Mouse (Mus musculus) mouse trophoblast stem cell (cell line): ENCODE data around the gene Gm47996.
"Not testable (repeated sequence)": the region's sequence is repeated elsewhere in the genome, so short reads cannot be mapped to it uniquely, and the experiment has no call there.

ENCODE experiments used
- in situ Hi-C, 2 experiments: fragments of 300-500 bp; cut with MseI, MboI; formaldehyde crosslinking; loops; 2 replicates in 1 of 2; 3 replicates in 1 of 2; pipeline ENCODE4 v1.15.1; 2025

Gm47996 gene

DNA sequence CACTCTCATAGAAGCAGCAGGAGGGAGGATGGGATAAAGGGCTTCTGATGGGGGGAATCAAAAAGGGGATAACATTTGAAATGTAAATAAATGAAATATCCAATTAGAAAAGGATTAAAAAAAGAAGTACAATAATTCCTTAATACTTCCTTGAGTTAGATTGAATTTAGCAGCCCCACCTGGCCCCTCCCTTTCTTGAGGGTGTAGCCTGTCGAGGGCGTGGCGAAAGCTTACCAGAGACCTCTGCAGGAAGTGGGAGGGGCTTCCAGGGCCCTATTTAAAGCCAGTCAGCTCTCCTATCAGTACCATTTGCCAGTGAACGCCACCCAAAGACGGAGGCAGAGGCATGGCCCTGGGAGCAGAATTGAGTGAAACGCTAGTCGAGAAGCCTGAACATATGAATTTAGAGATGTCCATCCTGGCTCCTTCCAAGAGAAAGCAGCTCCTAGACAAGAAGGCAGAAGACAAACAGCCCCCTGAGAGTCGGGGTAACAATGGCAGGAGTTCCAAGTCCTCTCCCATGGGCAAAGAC lies at the start of gene Gm47996:
TSS of gene Gm47996 (plus strand) at position 308 of the 532 bp plus-strand sequence.
- in situ Hi-C loops, result not testable (repeated sequence)

DNA sequence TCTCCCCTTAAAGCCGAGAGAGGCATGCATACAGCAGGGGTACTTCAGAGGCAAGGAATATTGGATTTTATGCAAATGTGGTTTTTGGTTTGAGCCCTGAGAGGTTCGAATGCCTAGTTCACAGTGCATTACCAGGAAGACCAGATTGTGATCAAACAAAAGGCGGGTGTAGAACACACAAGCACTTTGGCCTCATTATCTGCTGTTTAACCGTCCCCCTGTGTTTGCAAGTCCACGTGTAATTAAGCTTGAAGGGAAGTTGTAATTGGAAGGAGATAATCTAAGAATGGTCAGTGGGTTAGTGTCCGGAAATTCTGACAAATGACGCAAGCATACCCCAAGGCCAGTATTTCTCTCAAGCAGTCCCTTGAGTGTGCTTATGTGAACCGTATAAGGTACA lies 43.9 kb upstream of the Gm47996 start:
- in situ Hi-C loops, result no loop called here

DNA sequence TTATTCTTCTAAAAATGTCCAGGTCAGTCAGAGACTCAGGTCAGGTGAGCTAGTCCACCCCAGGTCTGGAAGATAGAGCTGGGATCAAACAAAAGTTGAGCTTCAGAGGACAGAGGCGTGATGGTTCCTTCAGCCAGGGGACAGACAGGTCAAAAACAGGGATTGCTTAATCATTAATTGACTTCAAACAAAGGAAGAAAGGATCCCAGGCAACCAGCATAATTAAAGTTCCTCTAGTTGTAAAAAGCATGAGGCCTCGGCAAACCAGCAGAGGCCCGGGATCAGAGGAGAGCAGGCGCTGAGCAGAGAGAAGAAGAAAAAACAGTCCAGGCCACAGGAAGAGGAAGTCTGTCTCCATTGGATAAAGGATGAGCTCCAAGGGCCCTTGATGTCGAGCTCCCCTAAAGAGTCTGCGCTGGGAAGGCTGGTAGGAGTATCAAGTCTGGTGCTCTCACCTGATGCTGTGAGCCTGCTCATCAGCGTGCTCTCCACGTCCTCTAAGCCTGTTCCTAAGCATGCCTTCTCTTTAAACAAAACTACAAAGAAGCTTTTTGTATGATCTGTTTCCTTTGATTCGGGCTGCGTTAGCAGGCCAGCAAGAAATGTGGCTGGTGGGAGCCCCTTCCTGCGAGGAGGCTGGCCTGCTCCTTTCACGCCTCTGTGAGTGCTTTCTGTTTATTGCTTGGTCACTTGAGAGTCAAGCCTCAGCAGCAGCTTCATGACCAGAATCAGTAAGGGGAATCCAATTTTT lies 42.5 kb upstream of the Gm47996 start:
- in situ Hi-C loops, result no loop called here

DNA sequence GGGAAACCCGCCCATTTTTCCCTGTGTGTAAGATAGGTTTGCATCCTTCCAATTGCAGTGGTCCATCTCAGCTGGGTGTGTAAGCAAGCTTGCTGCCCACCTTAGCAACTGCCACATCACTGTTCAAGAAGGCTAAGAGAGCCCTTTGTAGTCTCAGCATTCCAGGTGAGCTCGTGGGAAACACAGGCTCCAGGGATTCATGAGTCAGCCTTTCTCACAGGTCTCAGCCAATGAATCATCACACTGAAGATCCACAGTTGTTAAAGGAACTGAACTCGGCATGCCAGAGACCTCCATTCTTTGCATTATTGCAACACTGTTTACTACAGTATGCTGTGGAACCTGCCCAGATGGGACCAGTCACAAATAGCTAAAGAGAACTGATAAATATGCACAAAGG lies 41.3 kb upstream of the Gm47996 start:
- in situ Hi-C loops, result no loop called here

DNA sequence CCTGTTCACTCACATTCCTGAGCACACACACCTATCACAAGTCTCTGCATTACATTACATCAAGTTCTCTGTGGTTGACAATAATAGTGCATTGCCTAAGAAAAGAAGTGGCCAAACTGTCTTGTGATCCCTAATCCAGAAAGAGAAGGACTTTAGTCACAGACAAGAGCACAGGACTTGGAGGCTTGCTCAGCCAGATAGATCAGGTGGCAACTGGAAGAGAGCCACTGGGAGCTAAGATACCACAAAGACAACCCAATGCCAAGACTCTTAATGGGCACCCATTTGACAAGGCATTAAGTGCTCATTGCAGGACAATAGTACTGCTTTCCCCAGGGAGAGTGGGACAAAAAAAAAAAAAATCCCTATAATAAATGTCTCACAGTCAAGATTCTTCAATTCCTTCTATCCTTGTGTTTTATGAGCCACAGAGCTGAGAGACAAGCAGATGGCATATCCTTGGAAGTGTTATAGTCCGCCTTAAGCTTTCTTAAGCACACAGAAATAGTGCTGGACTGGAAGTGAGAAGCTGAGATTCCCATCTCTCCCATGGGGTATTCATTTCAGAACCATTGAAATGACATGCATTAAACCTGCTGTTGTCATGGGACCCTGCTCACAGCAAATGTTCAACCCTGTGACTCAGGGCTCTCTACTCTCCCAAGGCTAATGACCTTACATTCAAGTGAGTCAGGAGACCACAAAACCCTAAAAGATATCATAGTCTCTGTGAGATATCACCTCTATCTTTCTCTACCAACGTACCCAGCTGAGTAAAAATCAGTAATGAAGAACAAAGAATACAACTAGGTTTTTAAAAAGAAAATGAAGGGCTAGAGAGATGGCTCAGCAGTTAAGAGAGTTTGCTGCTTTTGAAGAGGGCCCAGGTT lies 38.1 kb upstream of the Gm47996 start:
- in situ Hi-C loops, result no loop called here

DNA sequence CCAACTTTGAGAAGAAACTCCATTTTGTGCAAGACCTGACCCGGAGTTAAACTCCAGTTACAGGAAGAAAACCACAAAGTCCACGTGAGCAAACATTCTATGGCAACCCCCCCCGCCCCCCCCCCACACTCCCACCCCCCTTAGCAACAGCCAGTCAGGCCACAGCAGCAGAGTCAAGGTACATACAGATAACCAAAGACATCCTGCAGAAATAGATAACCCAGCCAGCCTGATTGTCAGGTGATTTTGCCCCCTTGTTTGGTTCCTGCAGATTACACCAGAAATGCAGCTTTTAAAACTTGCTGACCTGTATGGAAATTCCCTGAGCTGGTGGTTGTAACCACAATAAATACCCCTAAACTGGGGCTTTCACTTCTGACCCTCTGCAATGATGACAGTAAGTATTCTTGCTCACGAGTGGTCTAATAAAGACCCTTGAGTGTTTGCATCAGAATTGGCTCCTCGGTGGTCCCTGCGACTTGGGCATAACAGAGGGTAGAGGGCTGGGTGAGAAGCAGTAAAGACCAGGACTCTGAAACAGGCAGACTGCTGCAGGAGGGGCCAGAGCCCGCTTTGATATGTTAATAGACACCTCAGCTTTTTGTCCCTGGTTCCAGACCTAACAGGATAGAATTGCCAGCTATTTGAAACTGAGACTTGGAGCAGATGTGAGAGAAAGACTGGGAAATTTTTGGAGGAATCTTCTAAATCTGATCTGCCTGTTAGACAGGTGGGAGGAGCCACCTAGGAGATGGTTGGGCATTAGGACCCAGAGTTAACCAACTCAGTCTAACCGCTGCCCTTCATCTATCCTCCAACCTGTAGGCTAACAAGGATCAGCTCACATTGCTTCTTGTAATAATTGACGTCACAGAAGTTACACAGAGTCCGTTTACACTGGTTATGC lies 32.6 kb upstream of the Gm47996 start:
- in situ Hi-C loops, result no loop called here

DNA sequence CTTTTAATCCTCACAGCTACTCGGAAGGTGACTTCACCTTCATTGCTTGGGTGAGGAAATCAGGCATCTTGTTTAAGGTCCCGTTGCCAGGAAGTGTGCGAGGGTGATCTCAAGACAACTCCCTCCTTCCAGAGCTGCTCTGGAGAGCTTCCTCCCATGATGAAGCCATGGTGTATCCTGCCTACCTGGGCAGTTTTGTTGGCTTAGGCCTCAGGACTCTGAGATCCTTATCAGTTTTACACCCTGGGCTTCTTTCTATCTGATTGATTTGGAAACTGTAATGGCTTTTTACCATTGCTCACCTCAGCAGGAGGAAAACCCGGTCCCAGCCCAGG lies 32.0 kb upstream of the Gm47996 start:
- in situ Hi-C loops, result no loop called here

DNA sequence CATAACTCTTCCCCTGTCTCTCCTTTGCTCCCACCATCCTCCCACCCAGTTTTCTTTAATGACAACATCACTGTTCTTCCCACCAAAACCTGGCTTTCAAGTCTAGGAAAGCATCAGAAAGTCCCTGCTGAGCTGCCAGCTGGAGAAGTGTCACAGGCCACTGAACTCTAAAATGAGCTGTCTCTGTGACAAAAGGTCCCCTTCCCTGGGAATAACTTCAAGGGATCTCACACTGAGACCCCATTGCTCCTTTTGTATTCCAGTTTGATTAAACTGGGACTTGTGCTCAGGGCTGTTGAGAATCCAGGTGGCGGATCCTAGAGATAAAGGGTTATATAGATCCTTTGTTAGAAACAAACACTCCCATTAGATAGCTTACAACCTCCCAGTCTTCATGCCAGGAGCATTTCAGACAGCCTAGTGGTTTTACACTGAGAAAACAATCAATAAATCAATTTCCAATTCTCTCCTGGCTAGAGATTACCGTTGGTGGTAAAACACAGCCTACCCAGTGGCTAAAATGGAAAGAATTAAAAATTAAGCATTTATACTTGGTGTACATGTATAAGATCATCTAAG lies 31.3 kb upstream of the Gm47996 start:
- in situ Hi-C loops, result no loop called here

DNA sequence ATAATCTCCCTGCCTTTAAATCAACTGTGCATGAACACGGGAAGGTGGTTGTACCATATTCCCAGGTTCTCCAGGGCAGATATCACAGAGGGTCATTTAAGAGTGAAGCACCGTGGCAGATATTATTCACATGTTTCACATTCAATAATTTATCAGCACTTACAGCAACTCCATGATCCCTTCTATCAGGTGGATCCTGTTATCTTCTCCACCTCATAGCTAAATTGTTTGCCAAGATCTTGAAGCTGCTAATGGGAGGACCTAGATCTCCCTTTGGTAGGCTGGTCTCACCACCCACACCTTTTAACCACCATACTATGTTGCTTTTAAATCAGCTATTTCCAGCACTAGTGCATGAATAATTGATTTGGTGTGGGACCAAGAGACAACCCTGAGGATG lies 29.8 kb upstream of the Gm47996 start:
- in situ Hi-C loops, result no loop called here

DNA sequence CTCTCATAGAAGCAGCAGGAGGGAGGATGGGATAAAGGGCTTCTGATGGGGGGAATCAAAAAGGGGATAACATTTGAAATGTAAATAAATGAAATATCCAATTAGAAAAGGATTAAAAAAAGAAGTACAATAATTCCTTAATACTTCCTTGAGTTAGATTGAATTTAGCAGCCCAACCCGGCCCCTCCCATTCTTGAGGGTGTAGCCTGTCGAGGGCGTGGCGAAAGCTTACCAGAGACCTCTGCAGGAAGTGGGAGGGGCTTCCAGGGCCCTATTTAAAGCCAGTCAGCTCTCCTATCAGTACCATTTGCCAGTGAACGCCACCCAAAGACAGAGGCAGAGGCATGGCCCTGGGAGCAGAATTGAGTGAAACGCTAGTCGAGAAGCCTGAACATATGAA lies 27.7 kb upstream of the Gm47996 start, which contains the start of gene Gm47985:
TSS of gene Gm47985 (plus strand) at position 272 of the 400 bp plus-strand sequence.
- in situ Hi-C loops, result not testable (repeated sequence)

DNA sequence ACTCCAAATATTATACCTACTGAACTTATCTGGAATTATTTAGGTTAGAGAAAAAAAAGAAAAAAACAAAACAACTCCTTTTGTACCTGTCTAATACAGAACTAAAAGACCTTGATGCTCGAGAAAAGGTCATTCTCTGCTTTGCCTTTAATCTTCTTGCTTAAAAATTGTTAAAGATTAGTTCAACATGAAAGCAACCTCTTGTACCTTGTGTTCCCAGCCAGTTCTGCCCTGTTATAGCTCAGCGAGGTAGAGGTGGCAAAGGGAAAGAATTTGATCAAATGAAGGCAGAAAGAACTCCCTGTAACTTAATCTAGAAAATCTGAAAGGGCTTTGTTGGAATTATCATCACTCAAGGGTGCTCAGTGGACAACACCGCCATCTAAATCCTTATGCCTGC lies 23.7 kb upstream of the Gm47996 start:
- in situ Hi-C loops, result not testable (repeated sequence)

DNA sequence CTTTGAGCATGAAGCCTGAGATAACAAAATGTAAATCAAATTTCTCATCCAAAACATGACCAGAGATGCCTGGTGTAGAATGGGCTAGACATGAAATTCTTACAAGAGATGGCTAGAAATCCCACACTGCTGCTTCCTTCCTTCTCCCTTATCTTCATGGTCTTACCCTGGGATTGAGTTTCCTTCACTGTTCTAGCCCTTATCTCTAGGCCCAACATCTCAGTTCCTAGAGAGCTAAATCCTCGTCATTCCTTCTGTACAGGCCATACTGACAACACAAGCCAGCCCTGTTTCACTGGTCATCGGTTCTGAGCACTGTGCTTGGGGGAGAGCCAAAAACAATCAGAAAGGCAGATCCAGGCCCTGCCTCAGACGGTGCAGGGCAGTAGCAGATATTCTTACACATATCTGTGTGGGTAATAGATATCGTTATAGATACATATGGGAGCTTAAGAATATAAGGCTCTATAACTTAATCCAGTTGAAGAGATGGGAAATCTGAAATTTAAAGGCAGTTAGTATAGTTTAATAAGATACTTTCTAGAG lies 23.0 kb upstream of the Gm47996 start:
- in situ Hi-C loops, result not testable (repeated sequence)

DNA sequence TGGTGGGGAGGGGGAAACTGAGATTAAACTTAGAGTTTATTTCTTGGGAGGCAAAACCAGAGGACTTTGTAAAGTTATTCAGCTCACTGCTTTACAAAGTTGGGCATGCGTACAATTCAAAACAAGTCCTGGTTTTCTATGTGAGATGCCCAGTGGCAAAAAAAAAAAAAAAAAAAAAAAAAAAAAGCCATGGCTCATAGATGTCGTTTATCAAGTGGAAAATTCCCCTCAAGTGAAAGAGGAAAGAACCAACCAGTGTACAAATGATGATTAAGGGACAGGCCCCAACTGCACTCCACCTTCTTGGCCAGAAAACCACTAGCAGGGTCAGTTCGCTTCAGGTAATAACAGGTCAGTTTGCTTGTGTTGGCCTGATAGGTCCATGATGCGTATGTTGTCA lies 21.5 kb upstream of the Gm47996 start:
- in situ Hi-C loops, result no loop called here

DNA sequence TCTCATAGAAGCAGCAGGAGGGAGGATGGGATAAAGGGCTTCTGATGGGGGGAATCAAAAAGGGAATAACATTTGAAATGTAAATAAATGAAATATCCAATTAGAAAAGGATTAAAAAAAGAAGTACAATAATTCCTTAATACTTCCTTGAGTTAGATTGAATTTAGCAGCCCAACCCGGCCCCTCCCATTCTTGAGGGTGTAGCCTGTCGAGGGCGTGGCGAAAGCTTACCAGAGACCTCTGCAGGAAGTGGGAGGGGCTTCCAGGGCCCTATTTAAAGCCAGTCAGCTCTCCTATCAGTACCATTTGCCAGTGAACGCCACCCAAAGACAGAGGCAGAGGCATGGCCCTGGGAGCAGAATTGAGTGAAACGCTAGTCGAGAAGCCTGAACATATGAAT lies 17.9 kb upstream of the Gm47996 start, which contains the start of gene Gm8947:
TSS of gene Gm8947 (plus strand) at position 302 of the 400 bp plus-strand sequence.
- in situ Hi-C loops, result not testable (repeated sequence)

DNA sequence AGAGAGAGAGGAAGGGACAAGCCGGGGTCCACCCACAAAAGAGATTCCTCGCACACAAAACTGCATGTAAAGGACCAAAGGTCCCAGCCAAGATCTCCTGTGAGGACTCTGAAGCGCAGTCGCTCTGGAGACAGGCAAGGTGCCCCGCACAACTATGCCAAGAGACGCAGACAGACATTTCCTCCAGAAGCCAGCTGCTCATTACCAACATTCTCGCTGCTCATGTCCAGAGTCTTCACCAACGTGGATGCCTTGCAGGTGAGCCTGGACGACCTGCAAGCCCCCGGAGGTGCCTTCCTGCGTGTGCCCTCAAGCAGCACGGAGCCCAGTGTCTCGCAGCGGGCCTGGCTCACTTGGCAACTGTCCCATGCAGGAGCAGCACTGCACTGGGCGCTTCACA lies 17.2 kb upstream of the Gm47996 start:
- in situ Hi-C loops, result not testable (repeated sequence)

DNA sequence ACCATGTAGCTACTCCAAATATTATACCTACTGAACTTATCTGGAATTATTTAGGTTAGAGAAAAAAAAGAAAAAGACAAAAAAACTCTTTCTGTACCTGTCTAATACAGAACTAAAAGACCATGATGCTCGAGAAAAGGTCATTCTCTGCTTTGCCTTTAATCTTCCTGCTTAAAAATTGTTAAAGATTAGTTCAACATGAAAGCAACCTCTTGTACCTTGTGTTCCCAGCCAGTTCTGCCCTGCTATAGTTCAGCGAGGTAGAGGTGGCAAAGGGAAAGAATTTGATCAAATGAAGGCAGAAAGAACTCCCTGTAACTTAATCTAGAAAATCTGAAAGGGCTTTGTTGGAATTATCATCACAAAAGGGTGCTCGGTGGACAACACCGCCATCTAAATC lies 13.9 kb upstream of the Gm47996 start:
- in situ Hi-C loops, result not testable (repeated sequence)

DNA sequence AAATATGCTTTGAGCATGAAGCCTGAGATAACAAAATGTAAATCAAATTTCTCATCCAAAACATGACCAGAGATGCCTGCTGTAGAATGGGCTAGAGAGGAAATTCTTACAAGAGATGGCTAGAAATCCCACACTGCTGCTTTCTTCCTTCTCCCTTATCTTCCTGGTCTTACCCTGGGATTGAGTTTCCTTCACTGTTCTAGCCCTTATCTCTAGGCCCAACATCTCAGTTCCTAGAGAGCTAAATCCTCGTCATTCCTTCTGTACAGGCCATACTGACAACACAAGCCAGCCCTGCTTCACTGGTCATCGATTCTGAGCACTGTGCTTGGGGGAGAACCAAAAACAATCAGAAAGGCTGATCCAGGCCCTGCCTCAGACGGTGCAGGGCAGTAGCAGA lies 13.2 kb upstream of the Gm47996 start:
- in situ Hi-C loops, result not testable (repeated sequence)

DNA sequence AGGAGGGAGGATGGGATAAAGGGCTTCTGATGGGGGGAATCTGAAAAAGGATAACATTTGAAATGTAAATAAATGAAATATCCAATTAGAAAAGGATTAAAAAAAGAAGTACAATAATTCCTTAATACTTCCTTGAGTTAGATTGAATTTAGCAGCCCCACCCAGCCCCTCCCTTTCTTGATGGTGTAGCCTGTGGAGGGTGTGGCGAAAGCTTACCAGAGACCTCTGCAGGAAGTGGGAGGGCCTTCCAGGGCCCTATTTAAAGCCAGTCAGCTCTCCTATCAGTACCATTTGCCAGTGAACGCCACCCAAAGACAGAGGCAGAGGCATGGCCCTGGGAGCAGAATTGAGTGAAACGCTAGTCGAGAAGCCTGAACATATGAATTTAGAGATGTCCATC lies 11.8 kb upstream of the Gm47996 start, which contains the start of gene Gm47995:
TSS of gene Gm47995 (plus strand) at position 329 of the 400 bp plus-strand sequence.
- in situ Hi-C loops, result not testable (repeated sequence)

DNA sequence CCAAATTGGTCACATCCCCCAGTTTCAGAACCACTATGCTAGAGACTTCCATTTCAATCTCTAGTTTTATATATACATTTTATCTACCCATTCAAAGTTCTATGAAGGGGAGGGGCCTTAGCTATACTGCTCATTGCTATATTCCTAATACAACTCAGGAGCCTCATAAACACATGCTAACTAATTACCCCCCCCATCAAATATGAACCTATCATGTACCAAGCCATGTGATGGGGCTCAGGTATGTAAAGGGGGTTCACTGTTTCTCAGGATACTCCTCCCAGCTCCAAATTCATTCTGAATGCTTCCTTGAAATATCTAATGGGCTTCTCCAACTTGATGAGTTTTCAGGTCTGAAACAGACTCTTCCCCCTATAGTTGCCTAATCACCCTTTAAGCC lies 9.3 kb upstream of the Gm47996 start:
- in situ Hi-C loops, result not testable (repeated sequence)

DNA sequence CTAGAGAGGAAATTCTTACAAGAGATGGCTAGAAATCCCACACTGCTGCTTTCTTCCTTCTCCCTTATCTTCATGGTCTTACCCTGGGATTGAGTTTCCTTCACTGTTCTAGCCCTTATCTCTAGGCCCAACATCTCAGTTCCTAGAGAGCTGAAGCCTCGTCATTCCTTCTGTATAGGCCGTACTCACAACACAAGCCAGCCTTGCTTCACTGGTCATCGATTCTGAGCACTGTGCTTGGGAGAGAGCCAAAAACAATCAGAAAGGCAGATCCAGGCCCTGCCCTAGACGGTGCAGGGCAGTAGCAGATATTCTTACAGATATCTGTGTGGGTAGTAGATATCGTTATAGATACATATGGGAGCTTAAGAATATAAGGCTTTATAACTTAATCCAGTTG lies 7.2 kb upstream of the Gm47996 start:
- in situ Hi-C loops, result not testable (repeated sequence)

DNA sequence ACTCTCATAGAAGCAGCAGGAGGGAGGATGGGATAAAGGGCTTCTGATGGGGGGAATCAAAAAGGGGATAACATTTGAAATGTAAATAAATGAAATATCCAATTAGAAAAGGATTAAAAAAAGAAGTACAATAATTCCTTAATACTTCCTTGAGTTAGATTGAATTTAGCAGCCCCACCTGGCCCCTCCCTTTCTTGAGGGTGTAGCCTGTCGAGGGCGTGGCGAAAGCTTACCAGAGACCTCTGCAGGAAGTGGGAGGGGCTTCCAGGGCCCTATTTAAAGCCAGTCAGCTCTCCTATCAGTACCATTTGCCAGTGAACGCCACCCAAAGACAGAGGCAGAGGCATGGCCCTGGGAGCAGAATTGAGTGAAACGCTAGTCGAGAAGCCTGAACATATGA lies 6.1 kb upstream of the Gm47996 start, which contains the start of gene 3110040M04Rik:
TSS of gene 3110040M04Rik (plus strand) at position 304 of the 400 bp plus-strand sequence.
- in situ Hi-C loops, result not testable (repeated sequence)
